ENCODE assay signal across 9 mouse cellular contexts in the genomic region with DNA sequence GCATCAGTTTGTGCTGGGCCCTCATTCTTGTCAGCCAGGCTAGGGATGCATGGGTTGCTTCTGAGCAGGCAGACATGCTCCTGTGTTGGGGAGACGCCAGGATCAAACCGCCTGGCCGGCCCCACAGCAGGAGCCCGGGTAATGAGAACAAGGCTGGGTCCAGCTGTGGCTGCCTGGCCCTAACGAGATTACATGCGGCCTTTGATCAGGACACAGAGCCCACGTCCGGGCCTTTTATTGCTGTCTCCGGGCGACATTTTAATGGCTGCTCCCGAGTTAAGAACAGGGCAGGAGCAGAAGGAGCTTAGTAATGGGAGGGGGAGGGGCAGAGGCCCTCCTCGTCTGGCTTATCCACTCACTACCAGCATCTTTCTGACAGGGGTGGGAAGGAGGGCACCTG. TPM values are rescaled to one million over a fixed set of nuclear protein-coding genes. Genes with fewer than 3 reads are reported as not detected.
A peak's percentile ranks its signal among the peaks of the same experiment; 100 is the strongest.
DNase-seq lines count a peak whose midpoint lies in the region; ATAC-seq and TF ChIP-seq lines count a peak whose summit lies in the region.
"Had no signal": no experiment of that assay in that cellular context is flagged by ENCODE, and none has a peak within 500 bp of the region (broad histone marks: within the 10 kb centered on the region; RNA-seq: fewer than 3 reads in every experiment).

No protein-coding gene starts in this region.

- no peak for TF ChIP-seq EP300 in stomach, postnatal 0 days (optimal IDR thresholded peaks at IDR 0.05)

- no peaks in the 10 kb centered on the region for H3K27me3 ChIP-seq in stomach, embryonic 16.5 days (ENCODE audit: control insufficient read depth, insufficient read depth, low read length)
- H3K27me3 ChIP-seq in stomach, postnatal 0 days (ENCODE audit: control insufficient read depth, insufficient read depth, low read length) = no peaks in the 10 kb centered on the region
- H3K27me3 ChIP-seq in forebrain, embryonic 15.5 days = no peaks in the 10 kb centered on the region
- no peaks in the 10 kb centered on the region for H3K27me3 ChIP-seq in limb, embryonic 14.5 days (ENCODE audit: control insufficient read depth, insufficient read depth, low read length)

- H3K4me3 ChIP-seq in stomach, embryonic 16.5 days (replicated peaks; ENCODE audit: low read length) = no peak overlapping the region
- H3K4me3 ChIP-seq in stomach, postnatal 0 days (ENCODE audit: low read depth, low read length) = no peak overlapping the region
- no peak overlapping the region for H3K4me3 ChIP-seq in forebrain, embryonic 15.5 days
- no peak overlapping the region for H3K4me3 ChIP-seq in limb, embryonic 14.5 days (replicated peaks; ENCODE audit: low read length)
- H3K4me3 ChIP-seq: myocyte had no signal

- TF ChIP-seq CTCF in stomach, postnatal 0 days (IDR thresholded peaks at IDR 0.05; ENCODE audit: low read depth) = no peak

- 0 out of 2 replicates have a peak, but pooled peaks have one; percentile 22 for ATAC-seq in stomach, embryonic 16.5 days (ENCODE audit: insufficient read depth, low FRiP score)
- ATAC-seq in stomach, postnatal 0 days (ENCODE audit: low FRiP score, low TSS enrichment) = no peak
- no peak for ATAC-seq in forebrain, embryonic 15.5 days (replicated peaks)
- no peak for ATAC-seq in limb, embryonic 14.5 days (ENCODE audit: low FRiP score, low read depth)

- H3K36me3 ChIP-seq in stomach, embryonic 16.5 days (ENCODE audit: control insufficient read depth, insufficient read depth, low read length) = peaks cover 19% of the 10 kb centered on the region
- H3K36me3 ChIP-seq in stomach, postnatal 0 days (ENCODE audit: control insufficient read depth, insufficient read depth, low read length) = peaks cover 19% of the 10 kb centered on the region
- H3K36me3 ChIP-seq in forebrain, embryonic 15.5 days = peaks cover 61% of the 10 kb centered on the region
- H3K36me3 ChIP-seq in limb, embryonic 14.5 days (ENCODE audit: control insufficient read depth, insufficient read depth, low read length) = peaks cover 65% of the 10 kb centered on the region

- H3K27ac ChIP-seq in stomach, embryonic 16.5 days (ENCODE audit: low read length) = no peak overlapping the region
- H3K27ac ChIP-seq in stomach, postnatal 0 days (replicated peaks) = no peak overlapping the region
- peak overlapping the region; percentile 23; the same call in 1 of the 2 replicates for H3K27ac ChIP-seq in forebrain, embryonic 15.5 days (replicated peaks)
- no peak overlapping the region for H3K27ac ChIP-seq in limb, embryonic 14.5 days (replicated peaks; ENCODE audit: low read depth, low read length)

- peaks cover 15% of the 10 kb centered on the region for H3K4me1 ChIP-seq in stomach, embryonic 16.5 days (ENCODE audit: control insufficient read depth, insufficient read depth, low read length)
- H3K4me1 ChIP-seq in stomach, postnatal 0 days (replicated peaks; ENCODE audit: control insufficient read depth, insufficient read depth) = no peaks in the 10 kb centered on the region; the same call in 1 of the 2 replicates
- 0 out of 2 replicates have a peak, but pooled peaks cover 5% of the 10 kb centered on the region for H3K4me1 ChIP-seq in forebrain, embryonic 15.5 days
- peaks cover 3% of the 10 kb centered on the region; the same call in 1 of the 2 replicates for H3K4me1 ChIP-seq in limb, embryonic 14.5 days (ENCODE audit: control insufficient read depth, insufficient read depth, low read length)

- no peak overlapping the region for H3K4me2 ChIP-seq in stomach, embryonic 16.5 days (ENCODE audit: low read depth, low read length)
- H3K4me2 ChIP-seq in stomach, postnatal 0 days (replicated peaks; ENCODE audit: low read depth) = no peak overlapping the region
- no peak overlapping the region for H3K4me2 ChIP-seq in forebrain, embryonic 15.5 days (replicated peaks)
- H3K4me2 ChIP-seq in limb, embryonic 14.5 days (replicated peaks; ENCODE audit: low read depth, low read length, severe bottlenecking) = no peak overlapping the region

- DNase-seq in stomach, postnatal 0 days (ENCODE audit: low spot score) = no peak
- DNase-seq in limb, embryonic 14.5 days (ENCODE audit: low spot score) = peak; percentile 21
- DNase-seq in cerebellum, postnatal 10 days = no peak
- no peak for DNase-seq in ovary, postnatal 10 days (ENCODE audit: low spot score)
- DNase-seq in kidney, adult 11 months = no peak
- DNase-seq: thymus, postnatal 36 days had no signal

- H3K9ac ChIP-seq in stomach, embryonic 16.5 days (ENCODE audit: low read length) = no peak overlapping the region
- H3K9ac ChIP-seq in stomach, postnatal 0 days (ENCODE audit: low read length) = no peak overlapping the region
- H3K9ac ChIP-seq in forebrain, embryonic 15.5 days (replicated peaks) = no peak overlapping the region
- H3K9ac ChIP-seq in limb, embryonic 14.5 days (ENCODE audit: low read depth, low read length, severe bottlenecking) = no peak overlapping the region

- peaks cover 8% of the 10 kb centered on the region; the same call in 1 of the 2 replicates for H3K9me3 ChIP-seq in stomach, embryonic 16.5 days (replicated peaks; ENCODE audit: control insufficient read depth, low read length)
- no peaks in the 10 kb centered on the region for H3K9me3 ChIP-seq in stomach, postnatal 0 days (ENCODE audit: control insufficient read depth, low read length)
- no peaks in the 10 kb centered on the region for H3K9me3 ChIP-seq in forebrain, embryonic 15.5 days
- peaks cover 12% of the 10 kb centered on the region for H3K9me3 ChIP-seq in limb, embryonic 14.5 days (ENCODE audit: control insufficient read depth, low read length)

- WGBS in stomach, embryonic 16.5 days = 39% methylated on average over 12 of the region's 12 CpGs
- 37% methylated on average over 12 of the region's 12 CpGs for WGBS in stomach, postnatal 0 days
- 3% methylated on average over 12 of the region's 12 CpGs for WGBS in forebrain, embryonic 15.5 days
- WGBS in limb, embryonic 14.5 days = 9% methylated on average over 12 of the region's 12 CpGs

- TF ChIP-seq POLR2A in limb, embryonic 14.5 days (IDR thresholded peaks at IDR 0.05; ENCODE audit: borderline replicate concordance, extremely low read depth, insufficient read depth, insufficient read length) = no peak

RNA-seq across cellular contexts. Expression of a gene that starts 20.5 kb away (rescaled TPM):
- 0.32 and 0.61 TPM in 2 replicates for polyA plus RNA-seq in stomach, embryonic 16.5 days (2015; fragmentation: Nextera tagmentation; extraction: Ambion mirVana)
- polyA plus RNA-seq in stomach, postnatal 0 days (2015; fragmentation: Nextera tagmentation; extraction: Ambion mirVana) = 0.16 and 0.24 TPM in 2 replicates
- polyA plus RNA-seq in forebrain, embryonic 15.5 days (2015; fragmentation: Nextera tagmentation; extraction: Ambion mirVana) = 0.92 and 1.8 TPM in 2 replicates
- 1.4 and 1.9 TPM in 2 replicates for polyA plus RNA-seq in limb, embryonic 14.5 days (2012; rRNA removed)
- polyA plus RNA-seq in limb, embryonic 14.5 days (2014; fragmentation: Nextera tagmentation; extraction: Ambion mirVana) = 0.40 and 1.3 TPM in 2 replicates
- polyA plus RNA-seq: myocyte had no signal

RNA-seq across cellular contexts. Expression of a gene that starts 20.7 kb away (rescaled TPM):
- 14.2 and 14.6 TPM in 2 replicates for polyA plus RNA-seq in stomach, embryonic 16.5 days (2015; fragmentation: Nextera tagmentation; extraction: Ambion mirVana)
- polyA plus RNA-seq in stomach, postnatal 0 days (2015; fragmentation: Nextera tagmentation; extraction: Ambion mirVana) = 12.9 and 16.3 TPM in 2 replicates
- polyA plus RNA-seq in forebrain, embryonic 15.5 days (2015; fragmentation: Nextera tagmentation; extraction: Ambion mirVana) = 4.9 and 6.5 TPM in 2 replicates
- 7.7 and 11.2 TPM in 2 replicates for polyA plus RNA-seq in limb, embryonic 14.5 days (2012; rRNA removed)
- polyA plus RNA-seq in limb, embryonic 14.5 days (2014; fragmentation: Nextera tagmentation; extraction: Ambion mirVana) = 10.5 and 12.0 TPM in 2 replicates
